Mouse (Mus musculus) urinary bladder, postnatal 0 days (tissue): ENCODE results near the gene Kcnf1. TPM values are rescaled to one million over a fixed set of nuclear protein-coding genes. Genes with fewer than 3 reads are reported as not detected.

Source experiments
- polyA plus RNA-seq: library from polyadenylated mRNA; unstranded; fragments of >200 nt; fragmentation: Nextera tagmentation; extraction: Ambion mirVana; gene quantifications from 2 replicates; pipeline ENCODE4 v1.2.1, GENCODE M21; 2015

Gene Kcnf1
- 18.5 and 24.5 TPM in 2 replicates for polyA plus RNA-seq

DNA sequence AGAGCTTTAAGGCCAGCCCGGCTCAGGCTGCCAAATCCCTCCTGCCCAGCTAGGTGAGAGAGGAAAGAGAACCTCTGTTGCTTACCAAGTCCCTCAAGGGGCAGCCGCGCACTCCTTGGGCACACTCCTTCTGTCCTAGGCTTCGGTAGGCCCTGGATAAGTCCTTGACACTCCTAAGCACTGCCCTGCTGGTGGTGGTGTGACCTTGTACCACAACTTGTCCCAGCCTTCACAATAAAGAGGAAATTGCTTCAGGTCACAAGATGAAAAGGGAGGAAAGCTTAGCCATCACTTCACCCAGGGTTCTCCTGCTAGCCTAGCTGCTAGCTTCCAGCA is at the start of gene Kcnf1:
Gene Kcnf1 (minus strand): TSS at position 132 of the 336 bp plus-strand sequence.

Other genes starting within 250 kb of the Kcnf1 start
- 22.7 and 27.2 TPM in 2 replicates for gene Pqlc3, start 176.5 kb downstream of the Kcnf1 start, polyA plus RNA-seq
- gene 2410004P03Rik, start 165.2 kb downstream of the Kcnf1 start, polyA plus RNA-seq: 0.17 and 0.42 TPM in 2 replicates
- 214 and 262 TPM in 2 replicates for gene Pdia6, start 89.7 kb upstream of the Kcnf1 start, polyA plus RNA-seq
- 0.15 and 0.16 TPM in 2 replicates for gene Atp6v1c2, start 152.5 kb upstream of the Kcnf1 start, polyA plus RNA-seq
- 8.1 and 11.6 TPM in 2 replicates for gene Nol10, start 171.6 kb upstream of the Kcnf1 start, polyA plus RNA-seq